Mouse (Mus musculus) hindbrain, postnatal 0 days (tissue): ENCODE measurements around the gene Klf11. TPM values are rescaled to one million over a fixed set of nuclear protein-coding genes. Genes with fewer than 3 reads are reported as not detected.
A peak's percentile ranks its signal among the peaks of the same experiment; 100 is the strongest.
"Not testable (repeated sequence)": the region's sequence is repeated elsewhere in the genome, so short reads cannot be mapped to it uniquely, and the experiment has no call there.

Source experiments
- ATAC-seq: fragments of 200-750 bp; cut with Nextera tagmentation; 2 replicates; pipeline ENCODE4 v1.8.0; 2017; ENCODE audit warnings: mild to moderate bottlenecking, moderate TSS enrichment, moderate library complexity
- DNase-seq: peaks from one replicate; pipeline ENCODE4 v3.0.0-alpha.2; 2015; ENCODE audit warnings: low spot score
- H3K27ac ChIP-seq: fragments of 300-500 bp; sonication (generic); 2 replicates; pipeline ENCODE4 v1.5.1; 2014; ENCODE audit warnings: mild to moderate bottlenecking
- H3K27me3 ChIP-seq: fragments of 300-500 bp; sonication (generic); 2 replicates; pipeline ENCODE4 v1.6.1; 2014; ENCODE audit warnings: low read length, mixed read lengths; ENCODE audit not compliant: insufficient read depth
- H3K36me3 ChIP-seq: fragments of 300-500 bp; sonication (generic); 2 replicates; pipeline ENCODE4 v1.6.1; 2014; ENCODE audit warnings: low read length, mixed read lengths; ENCODE audit not compliant: insufficient read depth
- H3K4me1 ChIP-seq: fragments of 300-500 bp; sonication (generic); 2 replicates; pipeline ENCODE4 v1.6.1; 2014; ENCODE audit warnings: antibody characterized with exemption, low read length, mixed read lengths; ENCODE audit not compliant: insufficient read depth
- H3K4me2 ChIP-seq: fragments of 300-500 bp; sonication (generic); 2 replicates; pipeline ENCODE4 v1.6.1; 2014; ENCODE audit warnings: low read depth, mild to moderate bottlenecking, low read length, moderate library complexity, mixed read lengths
- H3K4me3 ChIP-seq: fragments of 300-500 bp; sonication (generic); 2 replicates; pipeline ENCODE4 v1.5.1; 2014; ENCODE audit warnings: low read length
- H3K9ac ChIP-seq: fragments of 300-500 bp; sonication (generic); replicated peaks from 2 replicates; pipeline ENCODE4 v1.6.1; 2014; ENCODE audit warnings: mild to moderate bottlenecking, low read length, moderate library complexity, mixed read lengths
- H3K9me3 ChIP-seq: fragments of 300-500 bp; sonication (generic); 2 replicates; pipeline ENCODE4 v1.6.1; 2016; ENCODE audit warnings: low read length, mixed read lengths
- CTCF ChIP-seq: IDR thresholded peaks from 2 replicates; pipeline ENCODE4 v1.5.1; 2016; ENCODE audit warnings: antibody characterized with exemption, control low read depth, low read depth
- WGBS: fragments of 180-500 bp; shearing (Covaris S2); extraction: QIAGEN DNeasy Blood & Tissue Kit; methylation state at CpG from one replicate; pipeline ENCODE4 v1.1.7; 2014; 5-methylcytosine and 5-hydroxymethylcytosine counted together
- polyA plus RNA-seq: library from polyadenylated mRNA; unstranded; fragments of >200 nt; fragmentation: Nextera tagmentation; extraction: Ambion mirVana; gene quantifications from 2 replicates; pipeline ENCODE4 v1.2.1, GENCODE M21; 2015
- total RNA-seq: library from RNA; depleted of rRNA; stranded (reverse); fragments of >200 nt; gene quantifications from 2 replicates; pipeline ENCODE4 v1.2.3, GENCODE M21; 2014

Klf11 gene
- total and polyA plus RNA-seq, 2 experiments from 2014 or later, result 20.4 to 28.3 TPM

- 83% methylated on average over 3 of the region's 3 CpGs for WGBS
Measured at GRCm38 (mm10) chr12:24634648-24635047, 16.4 kb upstream of the Klf11 start.

GRCm38 (mm10) chr12:24638787-24639186 lies 12.3 kb upstream of the Klf11 start:
- DNase-seq, H3K27ac ChIP-seq, ATAC-seq, H3K27me3 ChIP-seq, H3K36me3 ChIP-seq, H3K4me2 ChIP-seq, H3K4me3 ChIP-seq, H3K4me1 ChIP-seq, H3K9ac ChIP-seq, H3K9me3 ChIP-seq: not testable (repeated sequence)
- 96% methylated on average over 10 of the region's 10 CpGs for WGBS

More at GRCm38 (mm10) chr12:24634648-24635047, 16.4 kb upstream of the Klf11 start:
- no peak for DNase-seq
- no peak for ATAC-seq
- Histone ChIP-seq H3K9me3 (no peaks in the 10 kb centered on the region), H3K4me3 (no peak overlapping the region), H3K4me2 (no peak overlapping the region), H3K27ac (no peak overlapping the region), H3K27me3 (no peaks in the 10 kb centered on the region), H3K9ac (no peak overlapping the region), H3K4me1 (no peaks in the 10 kb centered on the region), H3K36me3 (no peaks in the 10 kb centered on the region)
- no peak for TF ChIP-seq CTCF

GRCm38 (mm10) chr12:24642370-24642802 lies 8.7 kb upstream of the Klf11 start:
- Histone ChIP-seq H3K9ac (no peak overlapping the region), H3K27ac (peak overlapping the region; percentile 27), H3K9me3 (no peaks in the 10 kb centered on the region), H3K4me1 (peaks cover 8% of the 10 kb centered on the region), H3K4me2 (no peak overlapping the region), H3K36me3 (no peaks in the 10 kb centered on the region), H3K4me3 (no peak overlapping the region), H3K27me3 (no peaks in the 10 kb centered on the region)
- WGBS, result 30% methylated on average over 4 of the region's 4 CpGs
- no peak for TF ChIP-seq CTCF
- peak; percentile 89 for DNase-seq
- peak; percentile 97 for ATAC-seq

- Histone ChIP-seq H3K9me3 (no peaks in the 10 kb centered on the region), H3K27ac (no peak overlapping the region), H3K9ac (no peak overlapping the region), H3K36me3 (no peaks in the 10 kb centered on the region), H3K4me1 (peaks cover 8% of the 10 kb centered on the region), H3K4me3 (no peak overlapping the region), H3K4me2 (no peak overlapping the region), H3K27me3 (no peaks in the 10 kb centered on the region)
- no peak for TF ChIP-seq CTCF
- DNase-seq (no peak), ATAC-seq (no peak)
- WGBS, result 19% methylated on average over 1 of the region's 1 CpGs
Measured at GRCm38 (mm10) chr12:24644125-24644571, 6.9 kb upstream of the Klf11 start.

GRCm38 (mm10) chr12:24645901-24646300 lies 5.2 kb upstream of the Klf11 start:
- H3K9me3 ChIP-seq, result no peaks in the 10 kb centered on the region
- H3K36me3 ChIP-seq, result no peaks in the 10 kb centered on the region
- no peak overlapping the region for H3K9ac ChIP-seq
- H3K4me1 ChIP-seq, result peaks cover 13% of the 10 kb centered on the region
- 71% methylated on average over 6 of the region's 6 CpGs for WGBS
- H3K27me3 ChIP-seq, result no peaks in the 10 kb centered on the region
- no peak overlapping the region for H3K27ac ChIP-seq
- DNase-seq, result no peak
- no peak overlapping the region for H3K4me2 ChIP-seq
- ATAC-seq, result no peak
- no peak overlapping the region for H3K4me3 ChIP-seq
- TF ChIP-seq CTCF, result no peak

- 56% methylated on average over 1 of the region's 1 CpGs for WGBS
- H3K4me3 ChIP-seq, result no peak overlapping the region
- no peak for TF ChIP-seq CTCF
Measured at GRCm38 (mm10) chr12:24648094-24648493, 3.0 kb upstream of the Klf11 start.

GRCm38 (mm10) chr12:24650415-24651062 lies 535 bp upstream of the Klf11 start:
- H3K9me3 ChIP-seq, result no peaks in the 10 kb centered on the region

More at GRCm38 (mm10) chr12:24648094-24648493, 3.0 kb upstream of the Klf11 start:
- no peak overlapping the region for H3K27ac ChIP-seq
- no peak overlapping the region for H3K4me2 ChIP-seq
- DNase-seq (no peak), ATAC-seq (no peak)
- H3K36me3 ChIP-seq, result no peaks in the 10 kb centered on the region
- H3K9me3 ChIP-seq, result no peaks in the 10 kb centered on the region
- H3K27me3 ChIP-seq, result no peaks in the 10 kb centered on the region
- peaks cover 9% of the 10 kb centered on the region; the same call in 1 of the 2 replicates for H3K4me1 ChIP-seq
- no peak overlapping the region for H3K9ac ChIP-seq

More at GRCm38 (mm10) chr12:24650415-24651062, 535 bp upstream of the Klf11 start:
- H3K4me2 ChIP-seq, result peak overlapping the region; percentile 67
- peaks cover 9% of the 10 kb centered on the region; the same call in 1 of the 2 replicates for H3K4me1 ChIP-seq
- 3% methylated on average over 22 of the region's 22 CpGs for WGBS
- H3K27me3 ChIP-seq, result no peaks in the 10 kb centered on the region
- peak overlapping the region; percentile 94 for H3K27ac ChIP-seq
- no peak for ATAC-seq
- DNase-seq, result no peak
- peak overlapping the region; percentile 95; the same call in 1 of the 2 replicates for H3K9ac ChIP-seq
- no peak for TF ChIP-seq CTCF
- H3K36me3 ChIP-seq, result peaks cover 12% of the 10 kb centered on the region; the same call in 1 of the 2 replicates
- H3K4me3 ChIP-seq, result peak overlapping the region; percentile 86
